ENCODE assay signal across 17 mouse cellular contexts in genomic region chr2:61582578-61583315, GRCm38 (mm10). TPM values are rescaled to one million over a fixed set of nuclear protein-coding genes. Genes with fewer than 3 reads are reported as not detected.
A peak's percentile ranks its signal among the peaks of the same experiment; 100 is the strongest.
DNase-seq lines count a peak whose midpoint lies in the region; ATAC-seq lines count a peak whose summit lies in the region.
"Had no signal": no experiment of that assay in that cellular context is flagged by ENCODE, and none has a peak within 500 bp of the region (broad histone marks: within the 10 kb centered on the region; RNA-seq: fewer than 3 reads in every experiment).

No protein-coding gene starts in this region.

- ATAC-seq in megakaryocyte progenitor cell, adult 5-6 weeks (replicated peaks; ENCODE audit: poor library complexity): peak; percentile 70
- ATAC-seq: forebrain, embryonic 15.5 days; hindbrain, postnatal 0 days; liver, postnatal 0 days; midbrain, embryonic 15.5 days had no signal

- peak; percentile 25 for DNase-seq in adrenal gland, adult 2 months
- no peak for DNase-seq in adrenal gland, postnatal 4 days (ENCODE audit: low spot score in 2 of 2)
- peak; percentile 54 for DNase-seq in heart, adult 8-10 months (ENCODE audit: low spot score)
- DNase-seq in heart, postnatal 4 days: no peak
- peak; percentile 46 for DNase-seq in adrenal gland, postnatal 14 days
- DNase-seq in left cerebral cortex, adult 8-10 months (ENCODE audit: low spot score in 2 of 2): no peak
- no peak for DNase-seq in layer of hippocampus, postnatal 14 days (ENCODE audit: low spot score in 2 of 2)
- DNase-seq: kidney, adult 8-10 months; kidney, postnatal 36 days; liver, postnatal 0 days; lung, postnatal 4 days; spleen, adult 18-20 months; thymus, postnatal 25 days had no signal

RNA-seq across cellular contexts. Expression of gene Tank, which starts 4.4 kb away (rescaled TPM):
- 10 to 100 TPM; 37.5 to 55.3 TPM for total RNA-seq in adrenal gland, adult 2 months (2021)
- polyA plus RNA-seq in adrenal gland, adult 2 months (2012; rRNA removed): 2.1 and 2.6 TPM in 2 replicates
- 10 to 100 TPM; 35.3 to 35.5 TPM for total RNA-seq in adrenal gland, postnatal 4 days (2021)
- total RNA-seq in heart, adult 8-10 months (2022): 10 to 100 TPM; 16.8 to 21.4 (median 17.5) TPM
- 10 to 100 TPM; 25.0 to 25.6 TPM for total RNA-seq in heart, postnatal 4 days (2021)
- total RNA-seq in adrenal gland, postnatal 14 days (2021): 40.4 and 47.9 TPM in 2 replicates
- total RNA-seq in megakaryocyte progenitor cell, adult 5-6 weeks (2015): 132 and 135 TPM in 2 replicates
- 84.7 and 93.1 TPM in 2 replicates for total RNA-seq in megakaryocyte progenitor cell, adult 5-6 weeks (2017)
- total RNA-seq in left cerebral cortex, adult 8-10 months (2022): 10 to 100 TPM; 26.7 to 35.8 (median 29.9) TPM
- total RNA-seq in layer of hippocampus, postnatal 14 days (2021): 10 to 100 TPM; 31.8 to 32.6 TPM

Comparison
In these comparisons a context has a peak if more than half of its experiments do, and no peak if none do; other contexts are left out.
1. DNase-seq: peak in adrenal gland, adult 2 months (single experiment), heart, adult 8-10 months (single experiment) and adrenal gland, postnatal 14 days (single experiment); none in adrenal gland, postnatal 4 days (0 of 2), heart, postnatal 4 days (single experiment), left cerebral cortex, adult 8-10 months (0 of 2) and layer of hippocampus, postnatal 14 days (0 of 2).